Mouse (Mus musculus): Measurements from ENCODE around the gene Gm3752. TPM values are rescaled to one million over a fixed set of nuclear protein-coding genes. Genes with fewer than 3 reads are reported as not detected.
"Not testable (repeated sequence)": the region's sequence is repeated elsewhere in the genome, so short reads cannot be mapped to it uniquely, and the experiment has no call there.

Gene Gm3752
- total RNA-seq (2021), result under 1 TPM in 1 of 2 experiments, not detected in 1; 0.86 TPM
- long read RNA-seq, experiment 1, result 0 reads
- long read RNA-seq, experiment 2, partial matches to known transcripts, result 0 of 1 reads
- long read RNA-seq, experiment 2, other reads (novel, unspliced or antisense), result 1 of 1 reads

DNA sequence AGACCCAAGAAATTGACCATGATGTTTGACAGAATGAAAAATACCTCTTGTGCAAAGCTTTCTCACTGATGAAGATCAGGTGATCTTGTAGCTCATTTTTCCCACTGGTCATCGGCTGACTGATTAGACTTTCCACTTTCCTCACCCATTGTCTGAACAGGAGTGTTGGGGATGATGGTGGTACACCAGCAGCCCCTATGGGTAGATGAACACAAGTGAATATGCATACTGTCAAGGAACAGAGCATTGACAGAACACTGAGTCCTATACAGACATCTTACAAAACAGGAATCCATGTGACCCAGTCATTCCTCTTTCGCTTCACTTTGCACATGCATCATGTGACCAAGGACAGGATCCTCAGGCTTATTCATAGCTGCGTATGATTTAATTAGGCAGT, at the start of gene Gm3752:
Gm3752 (minus strand) TSS at position 101 of the 400 bp plus-strand sequence.
- DNase-seq (ENCODE audit: low spot score in 2 of 2), result not testable (repeated sequence)

DNA sequence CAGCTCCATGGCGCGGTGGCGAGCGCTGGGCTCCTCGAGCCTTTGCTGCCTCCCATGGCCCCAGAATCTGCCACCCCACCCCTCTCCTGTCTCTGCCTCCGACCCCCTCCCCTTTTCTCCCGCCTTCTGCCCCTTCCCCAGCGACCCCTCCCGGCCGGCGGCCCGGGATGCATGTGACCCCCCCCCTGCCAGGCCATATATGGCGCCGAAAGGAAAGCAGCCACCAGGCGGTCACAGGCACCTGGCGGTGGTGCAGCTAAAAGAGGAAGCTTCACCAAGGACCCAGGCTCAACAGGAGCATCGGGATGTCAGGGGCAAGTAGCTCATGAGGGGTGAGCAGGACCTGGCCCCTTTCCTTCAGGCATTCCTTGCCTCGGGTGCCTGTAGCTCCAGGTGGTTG, 5.2 kb upstream of the Gm3752 start:
- not testable (repeated sequence) for DNase-seq (ENCODE audit: low spot score in 2 of 2)

DNA sequence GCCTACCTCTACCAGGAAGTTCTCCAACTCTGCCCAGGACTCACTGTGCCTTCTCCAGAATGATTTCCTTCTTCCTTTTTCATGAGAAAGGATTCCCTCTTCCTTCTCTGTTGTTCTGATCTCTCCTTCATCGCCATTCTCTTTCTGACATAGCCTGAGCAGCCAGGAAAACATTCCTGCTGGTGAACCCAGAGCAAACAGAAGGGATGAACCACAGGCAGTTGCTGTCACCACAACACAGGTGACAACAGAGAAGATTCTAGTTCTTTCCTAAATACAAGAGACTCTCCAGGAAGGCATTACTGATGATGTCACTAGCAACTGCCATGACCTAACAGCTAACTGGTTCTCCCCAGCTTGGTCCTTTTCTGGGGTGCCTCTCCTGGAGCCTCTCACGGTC, 32.7 kb downstream of the Gm3752 start, which contains the start of gene Gm3755:
Gm3755 (minus strand) TSS at position 101 of the 400 bp plus-strand sequence.
- DNase-seq (ENCODE audit: low spot score in 2 of 2), result not testable (repeated sequence)

DNA sequence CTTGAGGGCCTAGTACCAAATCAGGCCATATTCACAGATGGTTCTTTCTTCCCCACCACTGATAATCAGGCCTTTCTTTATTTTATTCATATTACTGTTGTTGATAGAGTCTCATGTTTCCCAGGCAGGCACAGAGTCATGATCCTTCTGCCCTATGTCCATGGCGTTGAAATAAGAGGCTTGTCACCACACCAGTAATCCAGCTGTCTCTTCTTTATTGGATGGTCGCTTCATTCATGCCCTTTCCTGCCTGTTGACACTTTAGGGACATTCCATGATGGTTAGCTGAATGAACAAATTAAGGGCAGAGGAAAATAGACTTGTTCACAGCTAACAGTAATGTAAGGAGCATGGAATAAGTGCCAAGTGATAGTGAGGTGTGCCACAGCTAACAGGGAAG, 61.1 kb downstream of the Gm3752 start:
- not testable (repeated sequence) for DNase-seq (ENCODE audit: low spot score in 2 of 2)

Other genes with a start within 250 kb of the Gm3752 start
- not detected for gene Gm3727, start 219.0 kb downstream of the Gm3752 start, total RNA-seq (2021)
- gene Gm3739, start 168.7 kb downstream of the Gm3752 start, total RNA-seq (2021), result under 1 TPM; 0.22 to 0.31 TPM
- not detected for gene Gm5797, start 151.4 kb downstream of the Gm3752 start, total RNA-seq (2021)
- gene Gm8374, start 118.6 kb downstream of the Gm3752 start, total RNA-seq (2021), result not detected
- not detected for gene Gm3755, start 32.8 kb downstream of the Gm3752 start, total RNA-seq (2021)
- gene Gm3558, start 84.8 kb upstream of the Gm3752 start, total RNA-seq (2021), result 1 to 10 TPM; 3.5 to 4.1 TPM
- gene Gm10338, start 111.8 kb upstream of the Gm3752 start, total RNA-seq (2021), result not detected
- not detected for gene Gm10128, start 160.2 kb upstream of the Gm3752 start, total RNA-seq (2021)

Measured in gastrocnemius, postnatal 4 days (tissue).